Mouse (Mus musculus) forelimb bud, embryonic 11.5 days (tissue): ENCODE measurements at regions not wholly inside any gene's neighbourhood (a gene's known extent, or its start where the extent isn't known, plus 50 kb on each side); places are given as distances from the start of the nearest gene placed in this dataset.
"Not testable (repeated sequence)": the region's sequence is repeated elsewhere in the genome, so short reads cannot be mapped to it uniquely, and the experiment has no call there.

Source experiments
- DNase-seq: peaks from one replicate; pipeline ENCODE4 v3.0.0-alpha.2; 2012; ENCODE audit warnings: low read depth, low spot score

DNA sequence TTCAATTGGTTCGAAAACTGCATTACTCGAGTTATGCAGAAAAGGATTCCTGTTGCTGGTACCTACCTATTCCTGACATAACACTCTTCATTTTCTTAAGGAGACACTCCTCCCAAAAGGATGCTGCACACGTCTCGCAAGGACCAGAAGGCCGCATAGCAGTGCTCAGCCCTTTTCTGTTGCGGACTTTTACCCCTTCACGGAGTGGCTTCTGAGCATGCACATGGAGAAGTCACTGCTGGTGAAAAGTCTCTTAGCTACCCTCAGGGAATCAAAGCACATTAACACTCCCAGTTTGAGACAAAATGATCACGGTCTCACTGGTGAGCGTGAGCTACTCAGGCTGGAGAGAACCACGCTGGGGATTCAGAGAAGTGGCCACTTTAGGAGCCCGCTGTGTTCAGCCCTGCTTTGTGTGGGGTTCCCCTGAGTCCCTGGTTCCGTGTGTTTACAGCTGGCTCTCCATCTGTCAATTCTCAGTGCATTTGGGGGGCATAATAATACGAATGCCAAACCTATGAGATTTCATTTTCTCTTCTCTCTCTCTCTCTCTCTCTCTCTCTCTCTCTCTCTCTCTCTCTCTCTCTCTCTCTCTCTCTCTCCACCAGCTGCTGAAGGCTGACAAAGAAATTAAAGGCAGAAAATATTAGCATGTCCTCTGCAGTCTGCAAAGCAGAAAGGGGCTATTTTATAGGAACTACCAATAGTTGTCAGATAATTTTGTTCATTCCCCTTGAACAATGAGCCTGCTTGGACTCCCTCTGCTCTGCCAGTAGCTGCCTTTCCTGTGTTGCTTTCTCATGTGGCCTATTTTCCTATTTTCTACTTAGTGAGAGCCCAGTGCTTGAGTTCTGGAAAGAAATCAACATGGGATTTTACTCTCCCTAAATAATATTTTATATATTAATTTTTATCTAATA is 160.7 kb downstream of the Basp1 start:
- DNase-seq: no peak

DNA sequence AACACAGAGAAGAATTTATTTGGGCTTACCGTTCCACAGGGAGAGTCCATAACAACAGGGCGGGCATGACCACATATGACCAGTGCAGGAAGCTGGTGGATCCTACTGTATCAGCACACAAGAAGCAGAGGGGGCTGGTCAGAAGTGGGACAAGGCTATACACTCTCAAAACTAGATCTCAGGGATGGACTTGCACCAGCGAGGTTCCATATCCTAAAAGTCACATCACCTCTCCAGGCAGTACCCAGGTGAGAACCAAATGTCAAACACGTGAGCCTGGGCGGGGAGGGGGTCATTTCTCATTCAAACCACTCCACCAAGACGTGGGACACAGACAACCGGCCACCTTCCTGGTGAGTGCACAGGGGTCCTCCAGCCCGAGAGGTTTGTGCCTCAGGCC is 167.9 kb downstream of the Basp1 start:
- no peak for DNase-seq

DNA sequence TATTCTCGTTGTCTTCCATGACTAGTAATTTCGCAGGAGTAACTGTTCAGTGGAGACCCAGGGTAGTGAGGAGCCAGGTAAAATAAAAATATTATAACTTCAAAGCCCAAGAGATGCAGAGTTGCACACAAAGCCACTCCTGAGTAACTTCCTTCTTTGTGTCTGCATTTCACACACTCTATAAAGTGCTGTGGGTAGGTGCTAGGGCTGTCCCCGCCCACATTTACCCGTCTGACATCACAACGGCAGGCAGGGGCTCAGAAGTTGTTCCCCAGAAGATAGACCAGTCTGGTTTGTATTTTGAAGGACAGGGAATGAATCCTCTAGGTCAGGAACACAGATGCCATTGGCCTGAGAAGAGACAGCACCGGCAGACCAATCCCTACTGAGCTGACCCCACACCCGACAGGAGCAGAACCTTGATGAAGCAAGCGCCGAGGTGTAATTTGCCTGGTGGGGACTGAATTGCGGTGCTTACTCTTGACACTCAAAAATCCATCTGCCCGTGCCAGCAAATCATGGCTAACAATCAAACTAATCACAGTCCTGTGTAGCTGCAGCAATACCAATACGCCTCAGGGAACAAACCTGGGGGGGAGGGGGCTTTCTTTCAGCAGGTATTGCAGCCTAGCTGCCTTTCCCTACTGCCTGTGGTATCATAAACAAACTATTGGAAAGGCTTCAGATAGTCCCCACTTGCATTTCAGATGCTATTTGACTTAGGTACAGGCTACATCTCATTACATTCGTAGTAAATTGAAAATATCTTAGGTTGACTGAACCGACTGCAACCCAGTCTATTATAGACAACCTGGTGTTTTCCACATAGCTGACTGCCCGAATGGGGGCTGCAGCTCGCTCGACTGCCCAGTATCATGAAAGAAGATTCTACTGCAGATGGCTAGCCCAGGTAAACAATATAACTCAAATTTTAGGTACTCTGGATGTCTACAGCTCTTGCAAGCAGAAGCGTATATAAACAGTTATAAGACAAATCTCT is 175.6 kb downstream of the Basp1 start:
- no peak for DNase-seq

- DNase-seq: no peak
Observed at GRCm38 (mm10) chr15:25236191-25236723, 177.3 kb downstream of the Basp1 start.

DNA sequence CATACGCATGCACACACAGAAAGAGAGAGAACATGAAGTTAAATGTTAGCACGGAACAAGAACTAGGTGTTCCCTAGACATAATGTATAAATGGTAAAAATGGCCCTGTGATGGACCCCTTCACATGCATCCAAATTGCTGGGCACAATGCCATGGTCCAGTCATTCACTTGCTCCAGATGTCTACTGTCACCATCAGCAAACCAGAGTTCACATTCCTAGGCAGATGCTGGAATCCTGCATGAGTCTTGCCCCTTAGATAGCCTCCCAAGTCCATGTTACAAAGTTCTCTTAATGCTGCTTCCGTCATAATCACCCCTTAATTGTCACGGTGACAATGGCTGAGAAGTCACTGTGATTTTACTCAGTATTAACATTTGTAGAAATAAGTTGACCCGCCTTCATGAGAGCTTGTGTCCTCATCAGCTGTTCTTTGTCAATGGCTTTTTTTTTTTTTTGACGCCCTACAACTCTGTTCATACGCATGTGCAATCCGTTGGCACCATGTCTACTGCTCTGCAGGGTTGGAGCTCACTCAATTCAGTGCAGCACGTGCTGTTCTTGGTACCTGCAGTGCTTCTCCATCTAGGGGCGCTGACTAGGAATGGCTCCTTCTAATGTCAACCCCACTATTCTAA is 179.4 kb downstream of the Basp1 start:
- DNase-seq: no peak

- DNase-seq: no peak
Observed at GRCm38 (mm10) chr15:25230213-25230612, 183.4 kb downstream of the Basp1 start.

GRCm38 (mm10) chr15:25229807-25230206 is 183.8 kb downstream of the Basp1 start:
- DNase-seq: no peak

DNA sequence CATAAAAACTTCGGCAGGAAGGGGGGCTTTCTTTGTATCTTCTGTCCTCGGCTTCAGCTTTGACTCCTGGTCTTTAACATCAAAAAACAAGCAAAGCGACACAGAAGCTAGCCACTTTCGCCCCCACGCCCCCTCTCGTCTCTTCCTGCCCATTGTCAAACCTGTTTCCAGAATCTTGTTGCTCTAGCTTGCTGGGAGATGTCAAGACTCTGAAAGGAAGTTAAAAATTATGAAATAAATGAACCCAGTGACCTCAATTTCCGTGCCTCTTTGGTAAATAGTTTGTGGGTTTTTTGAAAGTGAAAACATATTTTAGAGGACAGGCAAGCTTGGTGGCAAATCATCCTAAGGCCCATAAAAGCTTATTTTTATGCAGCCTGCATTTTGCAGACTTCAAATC is 186.1 kb downstream of the Basp1 start:
- DNase-seq: no peak

DNA sequence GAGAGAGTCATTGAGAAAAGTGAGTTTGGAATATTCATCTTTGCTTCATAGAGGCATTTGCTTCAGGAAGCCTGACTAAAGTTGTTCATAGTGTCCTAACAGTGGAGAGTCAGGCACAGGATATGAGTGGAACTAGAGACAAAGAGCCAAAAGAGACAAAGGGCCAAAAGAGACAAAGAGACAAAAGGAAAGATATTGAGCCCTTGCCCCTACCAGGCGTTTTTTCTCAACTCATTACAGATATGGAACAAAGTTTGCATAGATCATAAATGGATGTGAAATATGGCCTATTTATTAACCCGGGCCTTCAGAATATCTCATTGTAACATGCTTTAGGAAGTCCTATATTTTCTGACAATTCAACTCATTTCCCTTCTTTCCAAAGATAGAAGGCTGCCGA is 187.6 kb downstream of the Basp1 start:
- no peak for DNase-seq

DNA sequence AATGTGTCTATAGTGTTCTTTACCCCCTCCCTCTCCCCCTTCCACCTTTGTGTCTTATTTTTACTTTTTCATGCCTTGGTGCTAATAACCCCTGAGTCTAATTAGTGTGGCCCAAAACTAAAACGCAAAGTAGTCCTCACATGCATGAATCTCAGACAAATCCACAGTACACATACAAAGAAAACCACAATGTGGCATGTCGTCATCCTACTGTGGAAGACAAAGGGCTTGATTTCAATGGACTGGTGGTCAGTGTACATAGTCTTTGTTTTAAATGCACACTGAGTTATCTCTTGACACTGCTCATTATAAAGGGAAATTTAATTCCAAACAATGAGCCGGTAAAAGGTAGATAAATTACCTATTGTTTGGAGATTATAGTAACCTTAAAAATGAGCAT is 188.1 kb downstream of the Basp1 start:
- no peak for DNase-seq

- DNase-seq: no peak
Observed at GRCm38 (mm10) chr15:25221749-25222148, 191.8 kb downstream of the Basp1 start.

GRCm38 (mm10) chr15:25216375-25216774 is 197.2 kb downstream of the Basp1 start:
- no peak for DNase-seq

GRCm38 (mm10) chr15:25202097-25202496 is 211.5 kb downstream of the Basp1 start:
- DNase-seq: no peak

DNA sequence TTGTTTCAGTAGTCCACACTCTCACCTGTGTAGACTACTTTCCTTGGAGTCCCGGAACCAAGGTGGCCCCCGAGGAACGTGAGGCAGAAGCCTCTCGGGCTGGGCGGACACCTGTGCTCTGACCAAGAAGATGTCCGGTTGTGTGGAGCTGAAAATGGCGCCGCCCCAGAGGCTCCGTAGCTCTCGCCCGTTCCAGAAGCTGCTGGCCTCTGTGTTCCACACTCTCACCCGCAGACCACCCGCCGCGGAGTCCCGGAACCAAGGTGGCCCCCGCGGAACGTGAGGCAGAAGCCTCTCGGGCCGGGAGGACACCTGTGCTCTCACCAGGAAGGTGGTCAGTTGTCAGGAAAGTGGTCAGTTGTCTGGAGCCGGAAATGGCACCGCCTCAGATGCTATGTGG is 213.3 kb downstream of the Basp1 start:
- not testable (repeated sequence) for DNase-seq

DNA sequence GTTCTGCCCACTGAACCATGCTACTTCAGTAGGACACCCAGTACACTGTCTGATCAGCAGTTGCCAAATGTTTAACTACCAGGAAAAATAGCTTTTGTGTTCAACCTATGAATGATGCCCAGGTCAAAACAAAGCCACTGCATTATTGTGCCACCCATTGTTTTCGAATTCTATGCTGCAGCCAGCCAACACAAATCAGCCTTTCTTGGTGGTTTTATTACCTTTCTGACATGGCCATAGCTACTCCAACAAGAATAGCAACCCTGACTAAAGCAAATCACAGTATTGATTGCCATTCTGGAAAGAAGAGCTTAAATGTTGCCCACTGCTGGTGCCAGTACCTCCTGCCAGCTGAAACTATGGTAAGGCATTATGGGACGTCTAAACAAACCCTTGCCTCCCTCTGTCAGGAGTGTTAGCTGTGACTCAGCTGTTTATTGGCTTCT is 225.7 kb downstream of the Basp1 start:
- no peak for DNase-seq

- no peak for DNase-seq
Observed at GRCm38 (mm10) chr15:25172755-25173154, 240.8 kb downstream of the Basp1 start.

DNA sequence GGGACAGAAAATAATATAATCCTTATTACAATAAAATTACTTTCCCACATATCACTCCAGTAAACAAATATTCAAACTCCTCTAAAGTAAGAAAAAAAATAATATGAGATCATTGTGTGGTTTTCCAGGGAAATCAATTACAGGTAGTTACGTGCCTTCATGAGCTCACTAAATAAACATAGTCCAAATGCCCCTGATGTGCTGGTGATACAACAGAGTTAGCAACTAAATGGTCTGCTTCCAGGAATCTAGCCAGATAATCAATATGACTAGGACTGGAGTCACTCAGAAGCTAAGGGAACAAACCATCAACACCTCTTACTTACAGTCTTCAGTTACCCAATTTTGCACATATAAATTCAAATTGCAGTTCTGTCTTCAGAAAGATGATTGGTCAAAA is 267.2 kb downstream of the Basp1 start:
- no peak for DNase-seq

DNA sequence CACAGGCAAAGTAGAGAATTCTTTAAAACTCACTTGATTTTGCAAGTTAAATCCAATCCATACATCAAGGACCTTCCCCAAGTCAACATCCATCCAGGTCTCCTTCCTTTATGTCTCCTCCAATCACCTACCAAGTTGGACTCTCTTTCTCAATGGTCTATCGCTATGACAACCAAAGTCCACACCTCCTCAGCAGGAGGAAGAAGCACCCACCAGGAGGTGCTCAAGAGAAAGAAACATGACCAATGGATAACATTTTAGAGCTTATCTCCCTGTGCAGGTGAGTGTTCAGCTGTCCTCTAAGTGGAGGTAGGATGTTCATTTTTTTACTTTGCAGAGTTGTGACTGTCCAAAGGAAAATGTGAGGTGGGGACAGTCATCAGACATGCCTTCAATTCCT is 269.3 kb downstream of the Basp1 start:
- no peak for DNase-seq

GRCm38 (mm10) chr15:25140389-25141181 is 273.0 kb downstream of the Basp1 start:
- DNase-seq: peak; percentile 40

DNA sequence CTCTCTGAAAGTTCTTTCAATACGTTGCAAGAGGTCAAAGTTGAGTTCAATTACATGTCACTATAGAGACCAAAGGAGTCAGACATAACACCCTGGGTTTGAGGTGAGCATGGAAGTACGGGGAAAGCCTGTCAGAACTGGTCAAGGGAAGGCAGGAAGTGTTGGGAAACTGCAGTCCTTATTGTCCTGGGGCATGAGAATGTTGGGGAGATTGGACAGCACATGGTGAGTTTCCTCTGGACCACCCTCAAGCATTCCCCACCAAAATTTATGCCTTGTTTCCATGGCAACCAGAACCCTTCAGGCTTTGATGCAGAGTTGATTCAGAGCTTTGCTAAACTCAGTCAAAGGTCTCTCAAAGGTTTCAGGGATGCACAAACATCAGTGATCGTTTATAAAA is 276.5 kb downstream of the Basp1 start:
- peak; percentile 55 for DNase-seq
